Mouse (Mus musculus) liver, embryonic 16.5 days (tissue): ENCODE measurements around the gene Mettl7a3. TPM values are rescaled to one million over a fixed set of nuclear protein-coding genes. Genes with fewer than 3 reads are reported as not detected.
A peak's percentile ranks its signal among the peaks of the same experiment; 100 is the strongest.
"Not testable (repeated sequence)": the region's sequence is repeated elsewhere in the genome, so short reads cannot be mapped to it uniquely, and the experiment has no call there.

Experiments used
- ATAC-seq: fragments of 200-750 bp; cut with Nextera tagmentation; 2 replicates; pipeline ENCODE4 v1.8.0; 2017; ENCODE audit warnings: low read depth, mild to moderate bottlenecking, moderate number of reproducible peaks, moderate library complexity
- H3K27ac ChIP-seq: fragments of 300-500 bp; sonication (generic); 2 replicates; pipeline ENCODE4 v1.5.1; 2014; ENCODE audit warnings: mild to moderate bottlenecking, low read length
- H3K27me3 ChIP-seq: fragments of 300-500 bp; sonication (generic); 2 replicates; pipeline ENCODE4 v1.6.1; 2014; ENCODE audit warnings: low read depth, low read length, mixed read lengths; ENCODE audit not compliant: control insufficient read depth, insufficient read depth
- H3K36me3 ChIP-seq: fragments of 300-500 bp; sonication (generic); 2 replicates; pipeline ENCODE4 v1.6.1; 2014; ENCODE audit warnings: mild to moderate bottlenecking; ENCODE audit not compliant: control insufficient read depth, insufficient read depth
- H3K4me1 ChIP-seq: fragments of 300-500 bp; sonication (generic); 2 replicates; pipeline ENCODE4 v1.6.1; 2014; ENCODE audit warnings: low read depth, low read length, mixed read lengths; ENCODE audit not compliant: control insufficient read depth
- H3K4me2 ChIP-seq: fragments of 300-500 bp; sonication (generic); 2 replicates; pipeline ENCODE4 v1.6.1; 2014; ENCODE audit warnings: low read depth, low read length, mixed read lengths
- H3K4me3 ChIP-seq: fragments of 300-500 bp; sonication (generic); 2 replicates; pipeline ENCODE4 v1.5.1; 2014; ENCODE audit warnings: low read depth, mild to moderate bottlenecking, low read length
- H3K9ac ChIP-seq: fragments of 300-500 bp; sonication (generic); 2 replicates; pipeline ENCODE4 v1.6.1; 2014; ENCODE audit warnings: low read depth, low read length
- H3K9me3 ChIP-seq: fragments of 300-500 bp; sonication (generic); replicated peaks from 2 replicates; pipeline ENCODE4 v1.6.1; 2016; ENCODE audit warnings: low read length; ENCODE audit not compliant: control insufficient read depth
- WGBS: fragments of 180-500 bp; shearing (Covaris S2); extraction: QIAGEN DNeasy Blood & Tissue Kit; methylation state at CpG from one replicate; pipeline ENCODE4 v1.1.7; 2014; ENCODE audit not compliant: insufficient replicate concordance; 5-methylcytosine and 5-hydroxymethylcytosine counted together
- polyA plus RNA-seq: library from polyadenylated mRNA; unstranded; fragments of >200 nt; fragmentation: Nextera tagmentation; extraction: Ambion mirVana; gene quantifications from 2 replicates; pipeline ENCODE4 v1.2.1, GENCODE M21; 2015

The Mettl7a3 gene
- polyA plus RNA-seq, 1 experiment from 2014 or later = not detected

GRCm38 (mm10) chr15:100324021-100324591 lies 10.6 kb upstream of the Mettl7a3 start:
- Histone ChIP-seq H3K9ac (no peak overlapping the region), H3K9me3 (no peaks in the 10 kb centered on the region), H3K4me2 (no peak overlapping the region), H3K4me3 (no peak overlapping the region), H3K4me1 (peaks cover 4% of the 10 kb centered on the region), H3K36me3 (no peaks in the 10 kb centered on the region), H3K27me3 (no peaks in the 10 kb centered on the region), H3K27ac (no peak overlapping the region)
- 52% methylated on average over 12 of the region's 12 CpGs for WGBS
- ATAC-seq = peak; percentile 36; the same call in 1 of the 2 replicates

GRCm38 (mm10) chr15:100325235-100325634 lies 9.5 kb upstream of the Mettl7a3 start:
- Histone ChIP-seq H3K4me3 (no peak overlapping the region), H3K27ac (no peak overlapping the region), H3K9ac (no peak overlapping the region), H3K27me3 (no peaks in the 10 kb centered on the region), H3K4me2 (no peak overlapping the region), H3K4me1 (peaks cover 1% of the 10 kb centered on the region), H3K36me3 (no peaks in the 10 kb centered on the region), H3K9me3 (no peaks in the 10 kb centered on the region)
- ATAC-seq = no peak
- WGBS = 66% methylated on average over 3 of the region's 3 CpGs

- not testable (repeated sequence) for H3K27me3 ChIP-seq, ATAC-seq, H3K36me3 ChIP-seq, H3K4me3 ChIP-seq, H3K4me2 ChIP-seq, H3K9ac ChIP-seq, H3K9me3 ChIP-seq, H3K4me1 ChIP-seq, H3K27ac ChIP-seq
- 60% methylated on average over 3 of the region's 4 CpGs for WGBS
These were observed 6.6 kb upstream of the Mettl7a3 start for GRCm38 (mm10) chr15:100328089-100328488.

- ATAC-seq, H3K9ac ChIP-seq, H3K36me3 ChIP-seq, H3K4me2 ChIP-seq, H3K9me3 ChIP-seq, H3K4me3 ChIP-seq, H3K4me1 ChIP-seq, H3K27me3 ChIP-seq, H3K27ac ChIP-seq: not testable (repeated sequence)
- 84% methylated on average over 10 of the region's 10 CpGs for WGBS
These were observed 5.4 kb upstream of the Mettl7a3 start for GRCm38 (mm10) chr15:100329336-100329735.

GRCm38 (mm10) chr15:100330739-100331138 lies 4.0 kb upstream of the Mettl7a3 start:
- Histone ChIP-seq H3K27ac (no peak overlapping the region), H3K27me3 (no peaks in the 10 kb centered on the region), H3K4me2 (no peak overlapping the region), H3K4me3 (no peak overlapping the region), H3K4me1 (no peaks in the 10 kb centered on the region), H3K9ac (no peak overlapping the region), H3K9me3 (no peaks in the 10 kb centered on the region), H3K36me3 (no peaks in the 10 kb centered on the region)
- no peak for ATAC-seq
- WGBS = 71% methylated on average over 7 of the region's 7 CpGs

GRCm38 (mm10) chr15:100332077-100332961 lies 2.4 kb upstream of the Mettl7a3 start:
- not testable (repeated sequence) for H3K36me3 ChIP-seq, H3K27ac ChIP-seq, ATAC-seq, H3K4me2 ChIP-seq, H3K9me3 ChIP-seq, H3K27me3 ChIP-seq, H3K9ac ChIP-seq, H3K4me3 ChIP-seq, H3K4me1 ChIP-seq
- 20% methylated on average over 2 of the region's 10 CpGs for WGBS

GRCm38 (mm10) chr15:100337328-100337727 lies 2.6 kb downstream of the Mettl7a3 start:
- H3K9me3 ChIP-seq, H3K27ac ChIP-seq, H3K9ac ChIP-seq, H3K36me3 ChIP-seq, H3K27me3 ChIP-seq, H3K4me1 ChIP-seq, H3K4me2 ChIP-seq, H3K4me3 ChIP-seq: not testable (repeated sequence)
- peak; percentile 72 for ATAC-seq

- not testable (repeated sequence) for H3K9ac ChIP-seq, H3K36me3 ChIP-seq, H3K4me2 ChIP-seq, H3K9me3 ChIP-seq, H3K27ac ChIP-seq, H3K4me1 ChIP-seq, H3K27me3 ChIP-seq, H3K4me3 ChIP-seq
- WGBS = 27% methylated on average over 10 of the region's 10 CpGs
- 0 out of 2 replicates have a peak, but pooled peaks have one; percentile 33 for ATAC-seq
These were observed 3.1 kb downstream of the Mettl7a3 start for GRCm38 (mm10) chr15:100337847-100338246.

GRCm38 (mm10) chr15:100341314-100341980 lies 6.7 kb downstream of the Mettl7a3 start:
- 47% methylated on average over 4 of the region's 5 CpGs for WGBS

More at GRCm38 (mm10) chr15:100341314-100341980, 6.7 kb downstream of the Mettl7a3 start:
- H3K9ac ChIP-seq, H3K4me3 ChIP-seq, H3K9me3 ChIP-seq, H3K4me1 ChIP-seq, H3K27ac ChIP-seq, ATAC-seq, H3K4me2 ChIP-seq, H3K36me3 ChIP-seq, H3K27me3 ChIP-seq: not testable (repeated sequence)
